Mouse (Mus musculus): ENCODE results near the gene Ubb.

- TF ChIP-seq ZC3H11A (IDR thresholded peaks at IDR 0.05; ENCODE audit: borderline replicate concordance, low read depth, low read length): no peak
- TF ChIP-seq CHD2 (IDR thresholded peaks at IDR 0.05; ENCODE audit: low read depth, low read length): no peak
These were observed 39.3 kb upstream of the Ubb start for GRCm38 (mm10) chr11:62511444-62512202.
